Mouse (Mus musculus): ENCODE measurements around the gene Tfe3.
"Not testable (repeated sequence)": the region's sequence is repeated elsewhere in the genome, so short reads cannot be mapped to it uniquely, and the experiment has no call there.

Gene Tfe3
- long read RNA-seq, experiment 1, partial matches to known transcripts, result 0 of 5 reads
- long read RNA-seq, experiment 1, other reads (novel, unspliced or antisense), result 2 of 5 reads
- long read RNA-seq, experiment 2, transcript Tfe3-201 (10 exons, 3,277 nt), result major isoform, 6 of 18 reads
- long read RNA-seq, experiment 2, partial matches to known transcripts, result 12 of 18 reads
- long read RNA-seq, experiment 2, other reads (novel, unspliced or antisense), result 0 of 18 reads

DNA sequence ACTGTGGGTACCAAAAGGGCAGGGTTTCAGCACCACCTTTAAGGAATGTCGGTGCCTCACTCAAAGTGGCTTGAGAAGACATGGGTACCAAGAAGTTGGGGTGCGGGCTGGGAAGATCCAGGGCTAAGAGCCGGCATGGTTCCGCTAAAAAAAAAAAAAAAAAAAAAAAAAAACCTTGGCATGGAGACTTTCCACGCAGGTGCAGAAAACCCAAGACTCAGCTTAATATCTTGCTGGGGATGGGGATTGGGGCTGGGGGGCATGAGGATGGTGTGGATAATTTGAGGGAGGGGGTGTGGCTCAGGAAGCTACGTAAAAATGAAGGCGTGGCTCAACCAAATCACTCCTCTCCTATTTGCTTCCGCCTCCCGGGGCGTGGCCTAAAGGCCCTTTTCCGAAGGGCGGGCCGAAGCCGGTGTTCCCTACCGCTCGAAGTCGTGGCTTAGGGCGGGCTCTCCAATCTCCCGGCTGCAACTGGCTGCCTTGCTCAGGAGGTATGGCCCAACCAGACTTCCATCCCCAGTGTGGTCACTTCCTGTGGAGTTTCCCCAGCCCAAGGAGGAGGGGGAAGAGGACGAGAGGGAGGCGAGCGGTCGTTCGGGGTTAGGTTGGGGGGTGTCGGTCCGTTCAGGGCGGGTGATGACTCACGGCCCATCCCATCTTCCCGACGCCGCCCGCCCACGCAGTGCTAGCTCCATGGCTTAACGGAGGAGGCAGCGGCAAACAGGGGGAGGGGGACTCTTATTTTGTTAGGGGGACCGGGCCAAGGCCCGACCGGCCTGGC lies at the start of gene Tfe3:
TSS of gene Tfe3 (plus strand) at position 424 of the 784 bp plus-strand sequence.
- intact Hi-C loops (cut with DNase I), result no loop called here

GRCm38 (mm10) chrX:7713764-7714134 lies 48.6 kb upstream of the Tfe3 start:
- intact Hi-C loops (cut with DNase I), result not testable (repeated sequence)

GRCm38 (mm10) chrX:7714135-7714899 lies 48.0 kb upstream of the Tfe3 start, which contains the start of gene Wdr45:
Wdr45 (plus strand) TSS chrX:7714333.
- intact Hi-C loops (cut with DNase I), result not testable (repeated sequence)

DNA sequence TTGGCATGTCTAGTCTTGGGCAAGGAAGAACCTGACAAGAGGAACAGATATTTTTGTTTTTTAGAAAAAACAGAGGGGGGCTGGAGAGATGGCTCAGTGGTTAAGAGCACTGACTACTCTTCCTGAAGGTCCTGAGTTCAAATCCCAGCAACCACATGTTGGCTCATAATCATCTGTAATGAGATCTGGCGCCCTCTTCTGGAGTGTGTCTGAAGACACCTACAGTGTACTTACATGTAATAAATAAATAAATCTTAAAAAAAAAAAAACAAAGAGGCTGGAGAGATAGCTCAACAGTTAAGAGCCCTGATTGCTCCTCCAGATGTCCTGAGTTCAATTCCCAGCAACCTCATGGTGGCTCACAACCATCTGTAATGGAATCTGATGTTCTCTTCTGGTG lies 46.3 kb upstream of the Tfe3 start:
- intact Hi-C loops (cut with DNase I), result not testable (repeated sequence)

DNA sequence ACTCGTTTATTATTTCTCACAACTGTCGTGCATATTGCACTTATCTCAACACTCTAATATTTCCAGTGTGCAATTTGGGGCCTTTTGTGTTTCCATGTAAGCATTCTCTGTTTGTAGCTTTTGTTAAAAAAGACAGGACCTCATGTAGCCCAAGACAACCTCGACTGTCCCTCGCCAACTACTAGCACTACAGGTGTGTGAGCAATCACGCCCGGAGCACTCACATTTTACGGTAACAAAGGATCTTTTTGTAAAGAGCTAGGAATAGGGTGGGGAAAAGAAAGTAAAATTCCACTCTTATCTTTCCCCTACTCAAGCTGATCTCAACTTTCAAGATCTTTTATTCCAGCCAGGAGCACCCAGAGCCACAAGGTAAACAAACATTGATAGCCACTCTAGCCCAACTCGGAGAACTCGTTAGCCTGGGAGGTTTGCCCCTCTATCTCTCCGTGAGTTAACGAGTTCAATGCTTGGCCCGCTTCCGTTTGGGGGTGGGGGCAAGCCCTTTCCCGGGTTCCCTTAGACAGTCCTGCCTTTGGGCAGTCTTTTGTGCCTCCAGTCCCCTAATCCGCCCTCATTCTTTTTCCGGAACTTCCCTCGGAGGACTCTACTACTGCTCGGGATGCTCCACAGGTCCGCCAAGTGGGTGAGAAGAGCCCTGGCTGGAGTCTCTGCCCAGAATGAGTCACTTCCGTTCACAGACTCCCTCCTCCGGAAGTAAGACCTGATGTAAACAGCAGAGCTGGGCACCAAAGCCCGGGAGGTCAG lies 40.7 kb upstream of the Tfe3 start, which contains the start of gene Gm45208:
TSS of gene Gm45208 (plus strand) at position 732 of the 768 bp plus-strand sequence.
- intact Hi-C loops (cut with DNase I), result no loop called here

GRCm38 (mm10) chrX:7722282-7722611 lies 40.1 kb upstream of the Tfe3 start:
- intact Hi-C loops (cut with DNase I), result no loop called here

DNA sequence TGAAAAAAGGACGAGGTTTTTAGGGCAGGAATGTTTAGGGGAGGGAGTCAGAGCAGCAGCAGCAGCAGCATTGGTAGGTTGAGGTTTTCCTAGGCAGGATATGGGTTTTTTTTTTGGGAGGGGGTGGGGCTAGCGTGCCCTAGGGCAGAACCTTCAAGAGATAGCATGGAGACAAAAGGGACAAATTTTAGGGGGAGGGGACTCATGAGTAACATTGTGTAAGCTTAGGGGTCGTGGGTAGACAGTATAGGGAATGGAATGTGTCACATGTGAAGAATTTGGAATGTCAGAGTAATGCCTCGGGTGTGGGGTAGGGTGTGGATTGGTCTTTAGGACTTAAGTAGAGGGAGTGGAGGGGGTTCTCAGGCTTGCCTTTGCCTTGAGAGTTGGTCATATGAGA lies 39.7 kb upstream of the Tfe3 start:
- intact Hi-C loops (cut with DNase I), result no loop called here

DNA sequence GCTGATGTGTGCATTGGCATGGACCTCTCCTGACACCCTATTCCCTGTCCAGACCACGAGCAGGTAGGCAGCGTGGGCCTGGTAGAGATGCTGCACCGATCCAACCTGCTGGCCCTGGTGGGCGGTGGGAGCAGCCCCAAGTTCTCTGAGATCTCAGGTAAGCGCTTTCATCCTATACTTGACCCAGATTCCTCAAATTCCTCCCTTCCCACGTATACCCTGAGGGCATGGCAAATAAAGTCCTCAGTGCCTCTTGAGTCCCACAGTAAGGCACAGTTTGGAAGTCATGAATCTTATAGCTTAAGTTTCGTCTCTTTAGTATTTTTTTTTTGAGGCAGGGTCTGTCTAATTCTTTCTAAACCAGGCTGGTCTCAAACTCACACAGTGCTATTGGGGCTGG lies 38.2 kb upstream of the Tfe3 start:
- intact Hi-C loops (cut with DNase I), result no loop called here

DNA sequence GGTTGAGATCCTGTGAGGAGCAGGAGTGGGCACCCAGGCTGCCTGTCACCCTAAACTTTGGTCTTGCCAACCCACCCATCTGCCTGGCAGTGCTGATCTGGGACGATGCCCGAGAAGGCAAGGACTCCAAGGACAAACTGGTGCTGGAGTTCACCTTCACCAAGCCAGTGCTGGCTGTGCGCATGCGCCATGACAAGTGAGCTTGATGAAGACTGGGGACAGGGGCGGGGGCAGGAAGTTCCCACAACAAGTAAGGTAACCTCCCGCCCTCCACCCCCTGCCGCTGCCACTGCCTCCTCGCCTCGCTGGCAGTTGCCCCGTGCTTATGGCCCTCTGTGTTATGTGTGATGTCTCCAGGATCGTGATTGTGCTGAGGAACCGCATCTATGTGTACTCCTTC lies 36.5 kb upstream of the Tfe3 start:
- intact Hi-C loops (cut with DNase I), result no loop called here

GRCm38 (mm10) chrX:7727176-7727575 lies 35.2 kb upstream of the Tfe3 start:
- intact Hi-C loops (cut with DNase I), result no loop called here

- intact Hi-C loops (cut with DNase I), result no loop called here
Measured at GRCm38 (mm10) chrX:7728215-7728921, 34.0 kb upstream of the Tfe3 start, which contains the start of gene Praf2. Praf2 (plus strand) TSS chrX:7728439.

DNA sequence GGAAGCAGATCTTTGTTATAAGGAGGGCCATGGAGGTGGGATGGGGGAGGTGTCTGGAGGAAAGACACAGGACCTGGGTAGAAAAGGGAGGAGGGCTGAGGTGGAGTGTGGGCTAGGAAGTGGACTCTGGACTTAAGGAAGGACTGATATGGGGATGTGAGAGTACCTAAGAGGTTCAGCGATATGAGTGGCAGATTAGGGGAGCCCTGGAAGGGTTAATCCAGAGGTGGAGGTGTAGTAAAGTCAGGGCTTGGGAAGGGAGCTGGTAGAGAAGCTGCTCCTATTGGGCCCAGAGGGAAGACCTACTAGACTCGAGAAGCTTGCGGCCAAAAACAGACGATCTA lies 33.5 kb upstream of the Tfe3 start:
- intact Hi-C loops (cut with DNase I), result no loop called here

DNA sequence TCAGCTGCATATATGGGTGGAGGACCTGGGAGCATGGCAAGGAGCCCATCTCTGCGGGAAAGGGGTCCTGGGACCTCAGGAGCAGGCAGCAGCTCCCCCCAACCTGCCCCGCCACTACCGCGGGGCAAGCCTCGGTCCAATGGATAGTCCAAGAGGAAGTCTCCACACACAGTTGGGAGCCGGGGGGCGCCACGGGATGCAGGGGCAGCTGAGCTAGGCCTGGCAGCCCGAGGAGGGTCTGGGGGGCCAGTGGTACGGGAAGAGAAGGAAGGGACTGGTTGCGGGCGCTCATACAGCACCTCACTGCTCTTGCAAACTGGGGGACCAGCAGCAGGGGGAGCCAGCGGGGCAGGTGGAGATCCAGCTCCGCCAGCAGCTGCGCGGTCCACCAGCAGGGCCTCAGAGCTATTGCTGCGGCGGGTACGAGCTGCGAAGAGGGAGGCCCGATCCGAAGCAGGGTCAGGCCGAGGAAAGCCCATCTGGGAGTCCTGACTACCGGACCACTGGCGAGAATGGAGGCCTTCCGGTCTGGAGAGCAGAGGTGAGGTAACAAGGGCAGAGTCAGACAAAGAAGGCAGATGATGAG lies 28.7 kb upstream of the Tfe3 start:
- intact Hi-C loops (cut with DNase I), result no loop called here

- intact Hi-C loops (cut with DNase I), result no loop called here
Measured at GRCm38 (mm10) chrX:7739336-7740081, 22.9 kb upstream of the Tfe3 start.

- intact Hi-C loops (cut with DNase I), result no loop called here
Measured at GRCm38 (mm10) chrX:7740082-7740819, 22.1 kb upstream of the Tfe3 start.

DNA sequence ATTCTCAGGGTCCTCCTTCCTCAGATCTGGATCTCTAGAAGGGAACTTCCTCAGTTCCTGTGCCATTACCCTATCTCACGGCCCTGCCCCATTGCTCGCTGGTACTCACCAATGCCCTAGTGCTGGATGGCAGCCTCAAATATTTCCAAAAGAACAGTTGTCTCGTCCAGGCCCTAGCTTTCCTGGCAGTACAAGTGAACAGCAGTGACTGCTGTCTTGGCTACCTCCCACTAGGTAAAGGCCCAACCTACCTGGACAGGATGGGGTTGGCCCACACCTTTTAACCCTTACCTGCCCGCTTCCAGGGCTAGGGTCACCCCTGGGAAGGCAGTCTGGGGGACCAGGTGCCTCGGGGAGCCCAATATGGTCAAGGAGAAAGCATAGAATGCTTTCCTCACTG lies 21.3 kb upstream of the Tfe3 start:
- intact Hi-C loops (cut with DNase I), result no loop called here

DNA sequence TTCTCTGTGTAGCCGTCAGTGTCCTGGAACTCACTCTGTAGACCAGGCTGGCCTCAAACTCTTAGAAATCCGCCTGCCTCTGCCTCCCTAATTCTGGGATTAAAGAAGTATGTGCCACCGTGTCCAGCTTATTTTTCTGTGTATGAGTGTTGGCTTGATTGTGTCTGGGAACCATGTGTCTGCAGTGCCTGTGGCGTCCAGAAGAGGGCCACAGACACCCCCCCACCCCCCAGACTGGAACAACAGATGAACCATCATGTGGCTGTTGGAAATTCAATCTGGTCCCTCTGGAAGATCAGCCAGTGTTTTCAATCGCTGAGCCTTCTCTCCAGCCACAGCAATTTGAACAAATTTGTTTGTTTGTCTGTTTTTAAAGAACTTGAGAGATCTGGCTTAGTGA lies 18.9 kb upstream of the Tfe3 start:
- intact Hi-C loops (cut with DNase I), result no loop called here

- intact Hi-C loops (cut with DNase I), result no loop called here
Measured at GRCm38 (mm10) chrX:7744940-7745339, 17.4 kb upstream of the Tfe3 start.

GRCm38 (mm10) chrX:7745429-7745828 lies 16.9 kb upstream of the Tfe3 start:
- intact Hi-C loops (cut with DNase I), result no loop called here

Measured in adrenal gland (tissue).